Mouse (Mus musculus) hindbrain, embryonic 10.5 days (tissue): ENCODE results near the gene Tbc1d24. TPM values are rescaled to one million over a fixed set of nuclear protein-coding genes. Genes with fewer than 3 reads are reported as not detected.

ENCODE experiments used
- DNase-seq: peaks from one replicate; pipeline ENCODE4 v3.0.0-alpha.2; 2017; ENCODE audit warnings: low spot score
- H3K27ac ChIP-seq: fragments of 300-500 bp; sonication (generic); 2 replicates; pipeline ENCODE4 v1.5.1; 2016; ENCODE audit warnings: mild to moderate bottlenecking, moderate library complexity
- H3K27me3 ChIP-seq: fragments of 300-500 bp; sonication (generic); 2 replicates; pipeline ENCODE4 v1.6.1; 2016; ENCODE audit warnings: mild to moderate bottlenecking; ENCODE audit not compliant: poor library complexity, insufficient read depth, severe bottlenecking
- H3K36me3 ChIP-seq: fragments of 300-500 bp; sonication (generic); 2 replicates; pipeline ENCODE4 v1.6.1; 2016; ENCODE audit warnings: mild to moderate bottlenecking, moderate library complexity
- H3K4me1 ChIP-seq: fragments of 300-500 bp; sonication (generic); replicated peaks from 2 replicates; pipeline ENCODE4 v1.6.1; 2016; ENCODE audit warnings: mild to moderate bottlenecking
- H3K4me3 ChIP-seq: fragments of 300-500 bp; sonication (generic); 2 replicates; pipeline ENCODE4 v1.5.1; 2016; ENCODE audit warnings: mild to moderate bottlenecking, moderate library complexity
- H3K9me3 ChIP-seq: fragments of 300-500 bp; sonication (generic); 2 replicates; pipeline ENCODE4 v1.6.1; 2016; ENCODE audit warnings: mild to moderate bottlenecking, moderate library complexity
- WGBS: fragments of 180-500 bp; shearing (Covaris S2); methylation state at CpG from one replicate; pipeline ENCODE4 v1.1.7; 2016; 5-methylcytosine and 5-hydroxymethylcytosine counted together
- polyA plus RNA-seq: library from polyadenylated mRNA; unstranded; fragments of >200 nt; fragmentation: Nextera tagmentation; extraction: Ambion mirVana; gene quantifications from 2 replicates; pipeline ENCODE4 v1.2.1, GENCODE M21; 2016

The Tbc1d24 gene
- polyA plus RNA-seq, 1 experiment from 2014 or later, result 6.0 TPM

DNA sequence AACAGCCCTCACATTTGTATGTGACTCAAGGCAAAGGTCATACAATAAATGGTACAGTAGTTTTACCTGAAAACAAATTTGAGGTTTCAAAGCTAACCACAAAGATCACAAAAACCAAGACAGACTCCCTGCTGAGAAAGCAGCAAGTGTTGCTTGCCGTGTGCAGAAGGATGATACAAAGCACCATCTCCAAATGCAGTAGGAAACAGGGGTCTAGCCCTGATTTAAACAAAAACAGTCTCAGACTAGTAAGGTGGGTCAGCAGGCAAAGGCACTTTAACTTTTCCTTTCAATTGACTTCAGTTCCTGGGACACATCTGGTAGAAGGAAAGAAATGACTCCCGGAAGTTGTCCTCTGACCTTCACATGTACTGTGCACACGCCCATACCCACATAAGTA is 78.6 kb downstream of the Tbc1d24 start:
- Histone ChIP-seq H3K4me3 (no peak overlapping the region), H3K9me3 (no peaks in the 10 kb centered on the region), H3K4me1 (no peaks in the 10 kb centered on the region), H3K27me3 (no peaks in the 10 kb centered on the region), H3K27ac (no peak overlapping the region), H3K36me3 (no peaks in the 10 kb centered on the region)
- WGBS, result 79% methylated on average over 3 of the region's 3 CpGs
- no peak for DNase-seq

Other genes with a start within 250 kb of the Tbc1d24 start
- not detected in 2 replicates for gene Prss30, start 225.0 kb downstream of the Tbc1d24 start, polyA plus RNA-seq
- gene Prss22, start 207.5 kb downstream of the Tbc1d24 start, polyA plus RNA-seq, result 0.72 and 0.83 TPM in 2 replicates
- 0.24 TPM in 1 of 2 replicates, not detected in the other for gene Prss27, start 167.4 kb downstream of the Tbc1d24 start, polyA plus RNA-seq
- 90.8 and 93.0 TPM in 2 replicates for gene Kctd5, start 132.1 kb downstream of the Tbc1d24 start, polyA plus RNA-seq
- gene Pdpk1, start 54.6 kb downstream of the Tbc1d24 start, polyA plus RNA-seq, result 30.4 and 32.9 TPM in 2 replicates
- 42.9 and 50.0 TPM in 2 replicates for gene Amdhd2, start 41.8 kb downstream of the Tbc1d24 start, polyA plus RNA-seq
- gene Atp6v0c, start 35.9 kb downstream of the Tbc1d24 start, polyA plus RNA-seq, result 488 and 579 TPM in 2 replicates
- gene Ntn3, start 4.0 kb upstream of the Tbc1d24 start, polyA plus RNA-seq, result 4.8 and 7.3 TPM in 2 replicates
- 19.3 and 22.4 TPM in 2 replicates for gene Tedc2, start 15.3 kb upstream of the Tbc1d24 start, polyA plus RNA-seq
- 97.9 and 115 TPM in 2 replicates for gene Ccnf, start 45.9 kb upstream of the Tbc1d24 start, polyA plus RNA-seq
- not detected in 2 replicates for gene Abca17, start 145.5 kb upstream of the Tbc1d24 start, polyA plus RNA-seq
- 10.2 and 13.7 TPM in 2 replicates for gene Abca3, start 146.4 kb upstream of the Tbc1d24 start, polyA plus RNA-seq
- gene Rnps1, start 209.0 kb upstream of the Tbc1d24 start, polyA plus RNA-seq, result 423 and 452 TPM in 2 replicates
- 74.9 and 77.3 TPM in 2 replicates for gene Eci1, start 221.1 kb upstream of the Tbc1d24 start, polyA plus RNA-seq
- 3.0 and 4.3 TPM in 2 replicates for gene Dnase1l2, start 237.5 kb upstream of the Tbc1d24 start, polyA plus RNA-seq